Mouse (Mus musculus): Measurements from ENCODE around the gene Bcap29.
"Not testable (repeated sequence)": the region's sequence is repeated elsewhere in the genome, so short reads cannot be mapped to it uniquely, and the experiment has no call there.

Bcap29 gene

GRCm38 (mm10) chr12:31578691-31579476 lies 55.6 kb downstream of the Bcap29 start:
- no peak for DNase-seq

DNA sequence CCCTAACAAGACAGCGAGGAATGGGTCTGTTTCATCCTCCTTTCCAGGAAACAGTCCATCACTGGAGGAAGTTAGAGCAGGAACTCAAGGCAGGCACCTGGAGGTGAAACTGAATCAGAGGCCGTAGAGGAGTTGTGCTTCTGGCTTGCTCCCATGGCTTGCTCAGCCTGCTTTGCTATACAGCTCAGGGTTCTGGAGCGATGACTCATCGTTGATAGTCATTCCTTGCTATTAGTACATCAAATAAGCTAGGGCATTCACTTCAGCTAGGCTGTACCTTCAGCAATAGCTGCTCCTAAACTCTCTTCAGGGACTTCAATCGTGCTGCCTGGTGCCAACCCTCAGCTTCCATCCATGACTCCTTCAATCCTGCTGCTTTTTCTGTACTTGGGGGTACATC lies 60.0 kb downstream of the Bcap29 start:
- no peak for DNase-seq

DNA sequence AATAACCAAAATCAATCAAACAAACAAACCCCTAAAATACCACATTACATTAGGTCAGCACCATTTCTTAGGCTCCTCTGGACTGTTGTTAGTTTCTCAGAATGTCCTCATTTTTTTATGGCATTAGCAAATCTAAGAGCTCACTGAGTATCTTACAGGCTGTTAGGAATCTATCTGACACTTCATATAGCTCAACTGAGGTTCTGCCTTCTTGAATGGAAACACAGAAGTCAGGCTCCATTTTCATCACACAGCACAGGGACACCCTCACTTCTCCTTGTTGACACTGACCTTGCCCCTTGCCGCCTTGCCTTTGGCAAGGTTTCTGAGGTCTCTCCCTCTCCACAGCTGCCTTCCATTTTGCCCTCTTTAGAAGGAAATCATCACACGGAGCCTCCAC lies 64.7 kb downstream of the Bcap29 start:
- DNase-seq, result no peak

- no peak for DNase-seq
These were observed 65.8 kb downstream of the Bcap29 start for GRCm38 (mm10) chr12:31568661-31569060.

DNA sequence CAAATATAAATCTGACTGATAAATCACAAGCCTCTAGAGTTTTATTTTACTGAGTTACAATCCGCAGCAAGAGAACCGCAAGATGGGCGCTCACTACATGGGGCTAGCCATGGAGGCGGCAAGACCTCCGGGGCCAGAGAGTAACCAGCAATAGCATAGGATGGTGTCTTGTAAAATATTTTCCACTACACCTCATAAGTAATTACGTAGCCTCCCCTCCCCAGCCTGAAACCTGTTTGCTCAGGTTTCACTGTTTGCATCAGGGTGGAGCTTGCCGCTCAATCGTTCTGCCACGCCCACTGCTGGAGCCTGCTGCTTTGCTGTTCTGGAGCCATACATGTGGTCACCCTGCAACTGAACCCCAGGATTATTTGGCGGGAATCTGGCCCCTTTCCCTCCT lies 66.9 kb downstream of the Bcap29 start:
- not testable (repeated sequence) for DNase-seq

- no peak for DNase-seq
These were observed 73.7 kb downstream of the Bcap29 start for GRCm38 (mm10) chr12:31560712-31561111.

GRCm38 (mm10) chr12:31560002-31560401 lies 74.5 kb downstream of the Bcap29 start:
- DNase-seq, result no peak

GRCm38 (mm10) chr12:31554371-31554770 lies 80.1 kb downstream of the Bcap29 start:
- DNase-seq, result no peak

GRCm38 (mm10) chr12:31551252-31551651 lies 83.2 kb downstream of the Bcap29 start:
- DNase-seq, result no peak

GRCm38 (mm10) chr12:31546061-31546460 lies 88.4 kb downstream of the Bcap29 start:
- no peak for DNase-seq

DNA sequence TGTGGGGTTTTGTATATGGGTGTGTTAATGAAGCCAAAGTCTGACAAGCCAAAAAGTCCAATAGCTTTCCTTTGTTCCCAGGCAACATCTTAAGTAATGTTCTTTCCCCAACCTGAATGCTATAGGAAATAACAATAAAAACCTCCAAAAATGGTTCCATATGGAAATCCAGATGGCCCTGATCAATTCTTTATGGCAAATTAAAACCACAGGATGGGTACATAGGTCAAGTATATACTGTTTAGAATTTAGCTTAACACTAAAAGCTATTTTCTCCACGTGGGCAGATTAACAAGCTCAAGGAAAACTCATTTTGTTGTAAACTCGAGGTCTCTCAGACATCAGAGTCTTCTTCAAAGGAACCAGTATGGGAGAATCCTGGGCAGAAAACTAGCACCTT lies 89.2 kb downstream of the Bcap29 start:
- DNase-seq, result no peak

DNA sequence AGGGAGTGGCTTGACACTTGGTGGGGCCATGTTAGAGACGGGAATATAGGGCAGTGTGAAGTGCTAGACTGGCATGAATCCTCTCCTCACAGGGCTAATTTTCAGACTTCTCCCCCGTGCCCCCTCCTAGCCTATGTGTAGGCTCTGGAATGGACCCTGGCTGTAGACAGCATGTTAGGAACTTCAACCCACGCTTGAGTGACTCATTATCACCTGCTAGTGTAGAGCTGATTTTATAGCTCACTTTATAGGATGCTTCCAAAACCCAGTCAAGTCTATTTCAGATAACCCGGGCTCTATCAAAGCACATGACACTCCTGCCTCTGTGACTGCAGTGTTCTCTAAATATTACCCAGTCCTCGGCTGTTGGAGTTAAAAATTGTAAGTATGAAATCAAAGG lies 92.9 kb downstream of the Bcap29 start:
- no peak for DNase-seq
